ENCODE assay signal across 9 mouse cellular contexts in genomic region chr2:122725604-122726003, GRCm38 (mm10). TPM values are rescaled to one million over a fixed set of nuclear protein-coding genes. Genes with fewer than 3 reads are reported as not detected.
DNase-seq lines count a peak whose midpoint lies in the region; ATAC-seq and TF ChIP-seq lines count a peak whose summit lies in the region.
"Had no signal": no experiment of that assay in that cellular context is flagged by ENCODE, and none has a peak within 500 bp of the region (broad histone marks: within the 10 kb centered on the region; RNA-seq: fewer than 3 reads in every experiment).

No protein-coding gene starts in this region.

- H3K9ac ChIP-seq in heart, embryonic 12.5 days: no peak overlapping the region
- H3K9ac ChIP-seq in midbrain, postnatal 0 days (replicated peaks; ENCODE audit: low read length, poor library complexity, severe bottlenecking): no peak overlapping the region
- H3K9ac ChIP-seq: limb, embryonic 13.5 days had no signal

- no peaks in the 10 kb centered on the region for H3K9me3 ChIP-seq in heart, embryonic 12.5 days (replicated peaks)
- no peaks in the 10 kb centered on the region for H3K9me3 ChIP-seq in midbrain, postnatal 0 days (ENCODE audit: low read length)
- H3K9me3 ChIP-seq: limb, embryonic 13.5 days had no signal

- H3K4me3 ChIP-seq in heart, embryonic 12.5 days: no peak overlapping the region
- H3K4me3 ChIP-seq in midbrain, postnatal 0 days (ENCODE audit: low read depth, low read length): no peak overlapping the region
- H3K4me3 ChIP-seq: limb, embryonic 13.5 days had no signal

- H3K4me2 ChIP-seq in heart, embryonic 12.5 days: no peak overlapping the region
- no peak overlapping the region for H3K4me2 ChIP-seq in midbrain, postnatal 0 days (ENCODE audit: low read depth, low read length, poor library complexity, severe bottlenecking)
- H3K4me2 ChIP-seq: limb, embryonic 13.5 days had no signal

- peak; percentile 57 for TF ChIP-seq CTCF in midbrain, postnatal 0 days (IDR thresholded peaks at IDR 0.05)

- H3K27ac ChIP-seq in heart, embryonic 12.5 days (ENCODE audit: poor library complexity, severe bottlenecking): no peak overlapping the region
- H3K27ac ChIP-seq in midbrain, postnatal 0 days (ENCODE audit: low read depth, low read length): no peak overlapping the region
- H3K27ac ChIP-seq: limb, embryonic 13.5 days had no signal

- no peak for ATAC-seq in heart, embryonic 12.5 days (ENCODE audit: insufficient number of reproducible peaks, low FRiP score)
- no peak for ATAC-seq in midbrain, postnatal 0 days (ENCODE audit: low FRiP score)

- DNase-seq in heart, postnatal 14 days: peak; percentile 38 to 51
- DNase-seq in urinary bladder, postnatal 14 days (ENCODE audit: low spot score): peak; percentile 39
- no peak for DNase-seq in urinary bladder, postnatal 10 days (ENCODE audit: low spot score)
- peak; percentile 13 for DNase-seq in embryo, embryonic 9.5 days (ENCODE audit: extremely low spot score)
- no peak for DNase-seq in midbrain, postnatal 0 days (ENCODE audit: low spot score)
- no peak for DNase-seq in frontal cortex, postnatal 14 days (ENCODE audit: low spot score in 2 of 2)
- DNase-seq in cerebellum, adult 9-11 months: no peak

- H3K4me1 ChIP-seq in heart, embryonic 12.5 days (replicated peaks): no peaks in the 10 kb centered on the region
- H3K4me1 ChIP-seq in midbrain, postnatal 0 days (ENCODE audit: insufficient read depth, low read length): no peaks in the 10 kb centered on the region
- H3K4me1 ChIP-seq: limb, embryonic 13.5 days had no signal

- no peaks in the 10 kb centered on the region for H3K36me3 ChIP-seq in heart, embryonic 12.5 days
- H3K36me3 ChIP-seq in midbrain, postnatal 0 days (ENCODE audit: insufficient read depth, low read length): no peaks in the 10 kb centered on the region
- H3K36me3 ChIP-seq: limb, embryonic 13.5 days had no signal

- 54% methylated on average over 10 of the region's 10 CpGs for WGBS in heart, embryonic 12.5 days
- 61% methylated on average over 10 of the region's 10 CpGs for WGBS in midbrain, postnatal 0 days

- no peaks in the 10 kb centered on the region for H3K27me3 ChIP-seq in heart, embryonic 12.5 days (replicated peaks)
- H3K27me3 ChIP-seq in midbrain, postnatal 0 days (ENCODE audit: insufficient read depth, low read length): no peaks in the 10 kb centered on the region
- H3K27me3 ChIP-seq: limb, embryonic 13.5 days had no signal

- intact Hi-C loops in heart, postnatal 14 days (cut with DNase I): loop anchor here (1.0 kb wide), 1 partner anchor 27 kb away; no protein-coding TSS in a partner anchor

RNA-seq across cellular contexts. Expression of gene Bloc1s6, which starts 12.7 kb away (rescaled TPM):
- 10 to 100 TPM; 16.0 to 17.3 TPM for total RNA-seq in heart, postnatal 14 days (2021)
- polyA plus RNA-seq in heart, embryonic 12.5 days (2016; fragmentation: Nextera tagmentation; extraction: Ambion mirVana): 34.3 and 38.1 TPM in 2 replicates
- 76.7 and 108 TPM in 2 replicates for total RNA-seq in midbrain, postnatal 0 days (2014; rRNA removed)
- 115 and 124 TPM in 2 replicates for polyA plus RNA-seq in midbrain, postnatal 0 days (2015; fragmentation: Nextera tagmentation; extraction: Ambion mirVana)

RNA-seq across cellular contexts. Expression of gene Slc30a4, which starts 23.1 kb away (rescaled TPM):
- 10 to 100 TPM; 10.7 to 11.4 TPM for total RNA-seq in heart, postnatal 14 days (2021)
- 9.8 and 10.0 TPM in 2 replicates for polyA plus RNA-seq in heart, embryonic 12.5 days (2016; fragmentation: Nextera tagmentation; extraction: Ambion mirVana)
- total RNA-seq in midbrain, postnatal 0 days (2014; rRNA removed): 31.6 and 38.6 TPM in 2 replicates
- polyA plus RNA-seq in midbrain, postnatal 0 days (2015; fragmentation: Nextera tagmentation; extraction: Ambion mirVana): 5.3 and 6.1 TPM in 2 replicates

RNA-seq across cellular contexts. Expression of gene Sqor, which starts 39.4 kb away (rescaled TPM):
- total RNA-seq in heart, postnatal 14 days (2021): 10 to 100 TPM; 19.7 to 30.0 TPM
- polyA plus RNA-seq in heart, embryonic 12.5 days (2016; fragmentation: Nextera tagmentation; extraction: Ambion mirVana): 3.0 and 5.4 TPM in 2 replicates
- total RNA-seq in midbrain, postnatal 0 days (2014; rRNA removed): 2.8 and 4.2 TPM in 2 replicates
- 2.8 and 3.6 TPM in 2 replicates for polyA plus RNA-seq in midbrain, postnatal 0 days (2015; fragmentation: Nextera tagmentation; extraction: Ambion mirVana)

Comparison
In these comparisons a context has a peak if more than half of its experiments do, and no peak if none do; other contexts are left out.
1. DNase-seq: peak in heart, postnatal 14 days (2 of 2), urinary bladder, postnatal 14 days (single experiment) and embryo, embryonic 9.5 days (single experiment); none in urinary bladder, postnatal 10 days (single experiment), midbrain, postnatal 0 days (single experiment), frontal cortex, postnatal 14 days (0 of 2) and cerebellum, adult 9-11 months (single experiment).